29 mouse cellular contexts compared by ENCODE assay signal in genomic region chr15:99767467-99767866, GRCm38 (mm10).
"Had no signal": no experiment of that assay in that cellular context is flagged by ENCODE, and none has a peak within 500 bp of the region (broad histone marks: within the 10 kb centered on the region; RNA-seq: fewer than 3 reads in every experiment).

No protein-coding gene starts in this region.

- H3K27me3 ChIP-seq: embryonic facial prominence, embryonic 12.5 days; embryonic facial prominence, embryonic 13.5 days; embryonic facial prominence, embryonic 15.5 days; forebrain, embryonic 12.5 days; forebrain, embryonic 13.5 days; forebrain, embryonic 15.5 days had no signal

- H3K9ac ChIP-seq: embryonic facial prominence, embryonic 12.5 days; embryonic facial prominence, embryonic 13.5 days; embryonic facial prominence, embryonic 15.5 days; forebrain, embryonic 12.5 days; forebrain, embryonic 13.5 days; forebrain, embryonic 15.5 days; forebrain, postnatal 0 days had no signal

- H3K4me3 ChIP-seq: embryonic facial prominence, embryonic 10.5 days; embryonic facial prominence, embryonic 12.5 days; embryonic facial prominence, embryonic 13.5 days; embryonic facial prominence, embryonic 15.5 days; erythroblast, embryonic 14.5 days; forebrain, embryonic 10.5 days; forebrain, embryonic 12.5 days; forebrain, embryonic 13.5 days; forebrain, embryonic 15.5 days; gastrocnemius, adult 2 months; heart, adult 2 months; heart, embryonic 10.5 days had no signal

- ATAC-seq: forebrain, embryonic 13.5 days; forebrain, embryonic 14.5 days; forebrain, embryonic 15.5 days; forebrain, embryonic 16.5 days; forebrain, postnatal 0 days had no signal

- H3K9me3 ChIP-seq: embryonic facial prominence, embryonic 10.5 days; embryonic facial prominence, embryonic 12.5 days; embryonic facial prominence, embryonic 13.5 days; embryonic facial prominence, embryonic 15.5 days; forebrain, embryonic 10.5 days; forebrain, embryonic 12.5 days; forebrain, embryonic 13.5 days; forebrain, embryonic 15.5 days; heart, embryonic 10.5 days had no signal

- H3K27ac ChIP-seq: embryonic facial prominence, embryonic 10.5 days; embryonic facial prominence, embryonic 12.5 days; embryonic facial prominence, embryonic 13.5 days; embryonic facial prominence, embryonic 15.5 days; forebrain, embryonic 10.5 days; forebrain, embryonic 12.5 days; forebrain, embryonic 13.5 days; forebrain, embryonic 15.5 days; gastrocnemius, adult 2 months; heart, adult 2 months; heart, embryonic 10.5 days had no signal

- DNase-seq: cerebellum, adult 8-10 months; cerebellum, adult 9-10 months; cerebellum, adult 9-11 months; cerebellum, postnatal 10 days; cerebellum, postnatal 14 days; cerebellum, postnatal 25 days; cerebellum, postnatal 36 days; embryo, embryonic 11 days; forebrain, postnatal 0 days; gastrocnemius, adult 2 months; gastrocnemius, postnatal 10 days; gastrocnemius, postnatal 14 days; gastrocnemius, postnatal 25 days; gastrocnemius, postnatal 36 days; heart, adult 11 months; heart, adult 18-20 months; heart, adult 2 months had no signal
